Mouse (Mus musculus) embryonic facial prominence, embryonic 15.5 days (tissue): ENCODE results near the gene Dnah17. TPM values are rescaled to one million over a fixed set of nuclear protein-coding genes. Genes with fewer than 3 reads are reported as not detected.

Source experiments
- ATAC-seq: fragments of 200-750 bp; cut with Nextera tagmentation; 2 replicates; pipeline ENCODE4 v1.8.0; 2017; ENCODE audit warnings: low read depth, moderate TSS enrichment; ENCODE audit not compliant: insufficient number of reproducible peaks, low FRiP score, low TSS enrichment
- H3K27ac ChIP-seq: fragments of 300-500 bp; sonication (generic); replicated peaks from 2 replicates; pipeline ENCODE4 v1.5.1; 2015; ENCODE audit warnings: mild to moderate bottlenecking, inconsistent platforms
- H3K27me3 ChIP-seq: fragments of 300-500 bp; sonication (generic); 2 replicates; pipeline ENCODE4 v1.6.1; 2015; ENCODE audit warnings: inconsistent platforms
- H3K36me3 ChIP-seq: fragments of 300-500 bp; sonication (generic); 2 replicates; pipeline ENCODE4 v1.6.1; 2015; ENCODE audit warnings: mild to moderate bottlenecking, inconsistent platforms
- H3K4me1 ChIP-seq: fragments of 300-500 bp; sonication (generic); 2 replicates; pipeline ENCODE4 v1.6.1; 2015; ENCODE audit warnings: inconsistent platforms
- H3K4me2 ChIP-seq: fragments of 300-500 bp; sonication (generic); replicated peaks from 2 replicates; pipeline ENCODE4 v1.6.1; 2015; ENCODE audit warnings: mild to moderate bottlenecking, inconsistent platforms
- H3K4me3 ChIP-seq: fragments of 300-500 bp; sonication (generic); replicated peaks from 2 replicates; pipeline ENCODE4 v1.5.1; 2015; ENCODE audit warnings: mild to moderate bottlenecking, inconsistent platforms
- H3K9ac ChIP-seq: fragments of 300-500 bp; sonication (generic); 2 replicates; pipeline ENCODE4 v1.6.1; 2015; ENCODE audit warnings: inconsistent platforms
- H3K9me3 ChIP-seq: fragments of 300-500 bp; sonication (generic); replicated peaks from 2 replicates; pipeline ENCODE4 v1.6.1; 2016; ENCODE audit warnings: inconsistent platforms
- WGBS: fragments of 180-500 bp; shearing (Covaris S2); methylation state at CpG from one replicate; pipeline ENCODE4 v1.1.7; 2015; 5-methylcytosine and 5-hydroxymethylcytosine counted together
- polyA plus RNA-seq: library from polyadenylated mRNA; unstranded; fragments of >200 nt; fragmentation: Nextera tagmentation; extraction: Ambion mirVana; gene quantifications from 2 replicates; pipeline ENCODE4 v1.2.1, GENCODE M21; 2015

The Dnah17 gene
- polyA plus RNA-seq, 1 experiment from 2014 or later, result 0.17 TPM

GRCm38 (mm10) chr11:118118777-118119176 is 11.7 kb downstream of the Dnah17 start:
- H3K4me2 ChIP-seq, result no peak overlapping the region
- H3K36me3 ChIP-seq, result no peaks in the 10 kb centered on the region
- H3K4me1 ChIP-seq, result no peaks in the 10 kb centered on the region
- H3K9me3 ChIP-seq, result no peaks in the 10 kb centered on the region
- no peak overlapping the region for H3K4me3 ChIP-seq
- no peak overlapping the region for H3K27ac ChIP-seq
- H3K27me3 ChIP-seq, result no peaks in the 10 kb centered on the region
- WGBS, result 82% methylated on average over 8 of the region's 8 CpGs
- H3K9ac ChIP-seq, result no peak overlapping the region
- ATAC-seq, result no peak

GRCm38 (mm10) chr11:118114581-118115110 is 15.8 kb downstream of the Dnah17 start:
- 55% methylated on average over 8 of the region's 8 CpGs for WGBS
- Histone ChIP-seq H3K4me3 (no peak overlapping the region), H3K36me3 (no peaks in the 10 kb centered on the region), H3K27ac (no peak overlapping the region), H3K4me1 (no peaks in the 10 kb centered on the region), H3K27me3 (no peaks in the 10 kb centered on the region), H3K9ac (no peak overlapping the region), H3K9me3 (no peaks in the 10 kb centered on the region), H3K4me2 (no peak overlapping the region)
- no peak for ATAC-seq

- Histone ChIP-seq H3K36me3 (no peaks in the 10 kb centered on the region), H3K9ac (no peak overlapping the region), H3K4me1 (no peaks in the 10 kb centered on the region), H3K27me3 (no peaks in the 10 kb centered on the region), H3K9me3 (no peaks in the 10 kb centered on the region), H3K4me3 (no peak overlapping the region), H3K27ac (no peak overlapping the region), H3K4me2 (no peak overlapping the region)
- WGBS, result 76% methylated on average over 14 of the region's 14 CpGs
- ATAC-seq, result no peak
Observed at GRCm38 (mm10) chr11:118113516-118114205, 16.8 kb downstream of the Dnah17 start.

GRCm38 (mm10) chr11:118104001-118104400 is 26.4 kb downstream of the Dnah17 start:
- Histone ChIP-seq H3K4me1 (0 out of 2 replicates have a peak, but pooled peaks cover 12% of the 10 kb centered on the region), H3K4me2 (no peak overlapping the region), H3K36me3 (no peaks in the 10 kb centered on the region), H3K9ac (no peak overlapping the region), H3K27ac (no peak overlapping the region), H3K4me3 (no peak overlapping the region), H3K9me3 (no peaks in the 10 kb centered on the region), H3K27me3 (no peaks in the 10 kb centered on the region)
- peak; percentile 55 for ATAC-seq
- WGBS, result 2% methylated on average over 5 of the region's 5 CpGs

GRCm38 (mm10) chr11:118103383-118103782 is 27.1 kb downstream of the Dnah17 start:
- ATAC-seq, result no peak

GRCm38 (mm10) chr11:118102838-118103237 is 27.6 kb downstream of the Dnah17 start:
- H3K27me3 ChIP-seq, result no peaks in the 10 kb centered on the region
- H3K4me1 ChIP-seq, result 0 out of 2 replicates have a peak, but pooled peaks cover 12% of the 10 kb centered on the region
- H3K36me3 ChIP-seq, result no peaks in the 10 kb centered on the region
- H3K9ac ChIP-seq, result no peak overlapping the region
- H3K4me3 ChIP-seq, result no peak overlapping the region
- 62% methylated on average over 3 of the region's 3 CpGs for WGBS
- no peak for ATAC-seq
- H3K4me2 ChIP-seq, result no peak overlapping the region
- no peaks in the 10 kb centered on the region for H3K9me3 ChIP-seq
- no peak overlapping the region for H3K27ac ChIP-seq

More at GRCm38 (mm10) chr11:118103383-118103782, 27.1 kb downstream of the Dnah17 start:
- Histone ChIP-seq H3K4me3 (no peak overlapping the region), H3K27me3 (no peaks in the 10 kb centered on the region), H3K4me1 (0 out of 2 replicates have a peak, but pooled peaks cover 12% of the 10 kb centered on the region), H3K4me2 (no peak overlapping the region), H3K36me3 (no peaks in the 10 kb centered on the region), H3K9me3 (no peaks in the 10 kb centered on the region), H3K27ac (no peak overlapping the region), H3K9ac (no peak overlapping the region)
- 90% methylated on average over 5 of the region's 5 CpGs for WGBS

- Histone ChIP-seq H3K9me3 (no peaks in the 10 kb centered on the region), H3K4me2 (no peak overlapping the region), H3K36me3 (no peaks in the 10 kb centered on the region), H3K4me1 (0 out of 2 replicates have a peak, but pooled peaks cover 12% of the 10 kb centered on the region), H3K27ac (no peak overlapping the region), H3K27me3 (no peaks in the 10 kb centered on the region), H3K9ac (no peak overlapping the region), H3K4me3 (no peak overlapping the region)
- no peak for ATAC-seq
- 48% methylated on average over 9 of the region's 9 CpGs for WGBS
Observed at GRCm38 (mm10) chr11:118101133-118101532, 29.3 kb downstream of the Dnah17 start.

- Histone ChIP-seq H3K4me1 (0 out of 2 replicates have a peak, but pooled peaks cover 6% of the 10 kb centered on the region), H3K36me3 (no peaks in the 10 kb centered on the region), H3K9me3 (no peaks in the 10 kb centered on the region), H3K9ac (no peak overlapping the region), H3K4me2 (no peak overlapping the region), H3K4me3 (no peak overlapping the region), H3K27me3 (no peaks in the 10 kb centered on the region), H3K27ac (no peak overlapping the region)
- ATAC-seq, result no peak
- WGBS, result 38% methylated on average over 2 of the region's 2 CpGs
Observed at GRCm38 (mm10) chr11:118096736-118097135, 33.7 kb downstream of the Dnah17 start.

- H3K36me3 ChIP-seq, result no peaks in the 10 kb centered on the region
- H3K9me3 ChIP-seq, result 0 out of 2 replicates have a peak, but pooled peaks cover 4% of the 10 kb centered on the region
- ATAC-seq, result no peak
- WGBS, result 85% methylated on average over 9 of the region's 9 CpGs
- no peak overlapping the region for H3K4me2 ChIP-seq
- H3K4me3 ChIP-seq, result no peak overlapping the region
- no peak overlapping the region for H3K27ac ChIP-seq
- H3K27me3 ChIP-seq, result no peaks in the 10 kb centered on the region
- no peaks in the 10 kb centered on the region for H3K4me1 ChIP-seq
- H3K9ac ChIP-seq, result no peak overlapping the region
Observed at GRCm38 (mm10) chr11:118095004-118095403, 35.4 kb downstream of the Dnah17 start.

- H3K9ac ChIP-seq, result no peak overlapping the region
- no peaks in the 10 kb centered on the region for H3K36me3 ChIP-seq
- H3K27ac ChIP-seq, result no peak overlapping the region
- no peak overlapping the region for H3K4me2 ChIP-seq
- H3K4me3 ChIP-seq, result no peak overlapping the region
- 0 out of 2 replicates have a peak, but pooled peaks cover 4% of the 10 kb centered on the region for H3K9me3 ChIP-seq
- no peaks in the 10 kb centered on the region for H3K4me1 ChIP-seq
- no peak for ATAC-seq
- 86% methylated on average over 23 of the region's 23 CpGs for WGBS
- H3K27me3 ChIP-seq, result no peaks in the 10 kb centered on the region
Observed at GRCm38 (mm10) chr11:118091002-118091670, 39.3 kb downstream of the Dnah17 start.

GRCm38 (mm10) chr11:118088896-118089295 is 41.5 kb downstream of the Dnah17 start:
- ATAC-seq, result no peak
- Histone ChIP-seq H3K4me3 (no peak overlapping the region), H3K4me1 (0 out of 2 replicates have a peak, but pooled peaks cover 5% of the 10 kb centered on the region), H3K9ac (no peak overlapping the region), H3K36me3 (no peaks in the 10 kb centered on the region), H3K27ac (no peak overlapping the region), H3K9me3 (0 out of 2 replicates have a peak, but pooled peaks cover 4% of the 10 kb centered on the region), H3K4me2 (no peak overlapping the region), H3K27me3 (no peaks in the 10 kb centered on the region)
- WGBS, result 66% methylated on average over 19 of the region's 19 CpGs
